Mouse (Mus musculus): ENCODE data around the gene Borcs8.

GRCm38 (mm10) chr8:70160015-70160414 lies 20.7 kb downstream of the Borcs8 start:
- TF ChIP-seq CTCF (IDR thresholded peaks at IDR 0.05; ENCODE audit: control insufficient read depth, insufficient read depth, insufficient replicate concordance, low read depth, low read length) (no peak), POLR2A (IDR thresholded peaks at IDR 0.05; ENCODE audit: control insufficient read depth, low read depth, low read length) (no peak)

Data from testis, adult 2 months (tissue).